Mouse (Mus musculus): ENCODE results near the gene Fam189a2. TPM values are rescaled to one million over a fixed set of nuclear protein-coding genes. Genes with fewer than 3 reads are reported as not detected.

Fam189a2 gene
- total and polyA plus RNA-seq, 3 experiments = not detected

DNA sequence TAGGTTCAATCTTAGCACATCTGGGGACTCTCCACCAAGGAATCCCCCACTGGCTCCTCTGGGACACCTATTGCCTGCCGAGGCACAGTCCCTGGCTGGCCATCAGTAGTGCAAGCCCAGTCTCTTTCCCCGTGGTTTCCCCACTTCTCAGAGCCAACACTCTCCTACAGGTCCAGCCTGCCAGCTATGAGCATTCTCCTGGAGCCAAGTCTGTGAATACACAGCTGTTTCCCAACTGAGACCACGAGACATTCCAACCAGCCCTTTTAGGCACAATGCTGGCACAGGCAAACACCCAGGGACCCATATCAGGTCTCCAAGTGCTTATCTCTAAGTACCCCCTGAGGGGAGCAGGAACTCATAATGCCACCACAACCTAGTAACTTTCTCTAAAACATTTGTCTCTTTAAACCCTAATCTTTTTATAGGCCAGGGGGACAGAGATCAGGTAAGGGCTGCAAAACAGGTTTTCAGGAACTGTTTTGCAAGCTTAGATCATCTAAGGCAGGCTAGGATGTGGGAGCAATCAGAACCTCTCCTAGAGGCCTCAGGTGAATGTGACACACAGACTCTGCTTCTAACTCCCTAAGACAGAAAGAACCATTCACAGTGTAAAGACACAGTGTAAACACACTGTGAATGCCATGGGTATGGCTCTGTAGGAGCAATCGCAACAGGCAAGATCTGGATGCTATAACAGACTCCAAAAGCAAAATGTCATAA is 23.0 kb downstream of the Fam189a2 start:
- DNase-seq (ENCODE audit: low read depth, low spot score) = no peak
- H3K27me3 ChIP-seq (ENCODE audit: control insufficient read depth in 1 of 2, insufficient read depth in 2 of 2, low read length in 2 of 2) = no peaks in the 10 kb centered on the region
- TF ChIP-seq GABPA (IDR thresholded peaks at IDR 0.05; ENCODE audit: low read depth, low read length) (no peak), MXI1 (IDR thresholded peaks at IDR 0.05; ENCODE audit: low read depth, low read length) (no peak)
- H3K4me1 ChIP-seq (ENCODE audit: control insufficient read depth in 1 of 2, insufficient read depth in 2 of 2, low read length in 2 of 2) = no peaks in the 10 kb centered on the region
- H3K79me2 ChIP-seq (ENCODE audit: control insufficient read depth, insufficient read depth, low read length, poor library complexity) = no peaks in the 10 kb centered on the region
- H3K36me3 ChIP-seq (ENCODE audit: control insufficient read depth in 1 of 2, insufficient read depth in 2 of 2, low read length in 2 of 2) = no peaks in the 10 kb centered on the region
- H3K4me3 ChIP-seq (ENCODE audit: control insufficient read depth in 1 of 2, insufficient read depth in 1 of 2, low read depth in 2 of 2, low read length in 2 of 2) = no peak overlapping the region
- H3K9me3 ChIP-seq (replicated peaks; ENCODE audit: insufficient read depth, low read length) = no peaks in the 10 kb centered on the region
- no peak overlapping the region for H3K27ac ChIP-seq (ENCODE audit: control insufficient read depth, low read depth, low read length)
- H3K9ac ChIP-seq (ENCODE audit: control insufficient read depth, low read depth, low read length, poor library complexity, severe bottlenecking) = no peak overlapping the region

- Histone ChIP-seq H3K4me1 (ENCODE audit: control insufficient read depth in 1 of 2, insufficient read depth in 2 of 2, low read length in 2 of 2) (no peaks in the 10 kb centered on the region), H3K27ac (ENCODE audit: control insufficient read depth, low read depth, low read length) (no peak overlapping the region), H3K27me3 (ENCODE audit: control insufficient read depth in 1 of 2, insufficient read depth in 2 of 2, low read length in 2 of 2) (no peaks in the 10 kb centered on the region), H3K79me2 (ENCODE audit: control insufficient read depth, insufficient read depth, low read length, poor library complexity) (no peaks in the 10 kb centered on the region), H3K4me3 (ENCODE audit: control insufficient read depth in 1 of 2, insufficient read depth in 1 of 2, low read depth in 2 of 2, low read length in 2 of 2) (no peak overlapping the region), H3K9ac (ENCODE audit: control insufficient read depth, low read depth, low read length, poor library complexity, severe bottlenecking) (no peak overlapping the region), H3K9me3 (replicated peaks; ENCODE audit: insufficient read depth, low read length) (no peaks in the 10 kb centered on the region), H3K36me3 (ENCODE audit: control insufficient read depth in 1 of 2, insufficient read depth in 2 of 2, low read length in 2 of 2) (no peaks in the 10 kb centered on the region)
- DNase-seq (ENCODE audit: low read depth, low spot score) = no peak
- no peak for TF ChIP-seq JUND (IDR thresholded peaks at IDR 0.05; ENCODE audit: low read depth, low read length)
- TF ChIP-seq KAT2A (conservative IDR thresholded peaks at IDR 0.05; ENCODE audit: low read depth, low read length) = no peak
- no peak for TF ChIP-seq SIN3A (IDR thresholded peaks at IDR 0.05; ENCODE audit: low read length)
Measured at GRCm38 (mm10) chr19:24007002-24007637, 23.7 kb downstream of the Fam189a2 start.

DNA sequence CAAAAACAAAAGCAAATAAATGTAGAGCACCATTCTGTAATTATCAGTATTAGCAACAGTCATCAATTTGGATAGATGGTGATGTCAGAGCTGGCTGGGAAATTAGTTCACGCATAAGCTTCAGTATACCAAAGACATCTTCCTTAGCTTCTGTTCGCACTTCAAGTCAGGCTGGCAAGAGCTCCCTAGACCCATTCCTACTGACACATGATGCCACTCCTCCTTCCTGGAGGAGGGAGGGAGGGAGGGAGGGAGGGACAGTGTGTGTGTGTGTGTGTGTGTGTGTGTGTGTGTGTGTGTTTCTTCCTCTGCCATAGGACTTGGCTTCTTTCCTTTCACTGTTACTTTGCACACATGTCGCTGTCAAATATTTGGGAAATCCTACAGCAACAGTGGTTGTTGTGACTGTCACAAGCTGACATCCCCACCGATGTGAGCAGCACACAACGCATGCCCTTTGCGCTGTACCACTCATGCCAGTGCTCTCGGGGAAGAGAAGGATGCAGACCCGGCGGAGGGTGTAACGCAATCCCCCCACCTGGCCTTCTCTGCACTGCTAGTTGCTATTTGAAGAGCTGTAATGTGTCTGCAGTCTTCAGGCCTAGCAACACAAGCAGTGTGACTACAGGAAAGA is 34.9 kb downstream of the Fam189a2 start:
- Histone ChIP-seq H3K4me3 (ENCODE audit: control insufficient read depth in 1 of 2, insufficient read depth in 1 of 2, low read depth in 2 of 2, low read length in 2 of 2) (no peak overlapping the region), H3K27ac (ENCODE audit: control insufficient read depth, low read depth, low read length) (no peak overlapping the region), H3K79me2 (ENCODE audit: control insufficient read depth, insufficient read depth, low read length, poor library complexity) (no peaks in the 10 kb centered on the region), H3K36me3 (ENCODE audit: control insufficient read depth in 1 of 2, insufficient read depth in 2 of 2, low read length in 2 of 2) (no peaks in the 10 kb centered on the region), H3K4me1 (ENCODE audit: control insufficient read depth in 1 of 2, insufficient read depth in 2 of 2, low read length in 2 of 2) (no peaks in the 10 kb centered on the region), H3K9me3 (replicated peaks; ENCODE audit: insufficient read depth, low read length) (no peaks in the 10 kb centered on the region), H3K9ac (ENCODE audit: control insufficient read depth, low read depth, low read length, poor library complexity, severe bottlenecking) (no peak overlapping the region), H3K27me3 (ENCODE audit: control insufficient read depth in 1 of 2, insufficient read depth in 2 of 2, low read length in 2 of 2) (no peaks in the 10 kb centered on the region)
- DNase-seq (ENCODE audit: low read depth, low spot score) = no peak
- no peak for TF ChIP-seq TAL1 (IDR thresholded peaks at IDR 0.05; ENCODE audit: low read length)
- TF ChIP-seq CHD2 (IDR thresholded peaks at IDR 0.05; ENCODE audit: low read length) = no peak
- TF ChIP-seq SMC3 (IDR thresholded peaks at IDR 0.05; ENCODE audit: low read depth, low read length) = no peak
- TF ChIP-seq MXI1 (IDR thresholded peaks at IDR 0.05; ENCODE audit: low read depth, low read length) = no peak
- TF ChIP-seq ZKSCAN1 (IDR thresholded peaks at IDR 0.05; ENCODE audit: low read depth, low read length) = no peak
- no peak for TF ChIP-seq POLR2A (IDR thresholded peaks at IDR 0.05; ENCODE audit: control insufficient read depth in 1 of 2, insufficient read depth in 1 of 2, low read depth in 1 of 2, low read length in 2 of 2, poor library complexity in 1 of 2)
- no peak for TF ChIP-seq RAD21 (IDR thresholded peaks at IDR 0.05; ENCODE audit: low read depth, low read length)
- TF ChIP-seq ZNF384 (IDR thresholded peaks at IDR 0.05; ENCODE audit: low read depth, low read length) = no peak
- no peak for TF ChIP-seq ZMIZ1 (IDR thresholded peaks at IDR 0.05; ENCODE audit: low read depth, low read length)
- no peak for TF ChIP-seq MAX (IDR thresholded peaks at IDR 0.05; ENCODE audit: low read length)
- TF ChIP-seq CTCF (IDR thresholded peaks at IDR 0.05 in 2 of 3, conservative IDR thresholded peaks at IDR 0.05 in 1 of 3; ENCODE audit: control insufficient read depth in 1 of 3, insufficient read depth in 1 of 3, low read depth in 2 of 3, low read length in 3 of 3, poor library complexity in 1 of 3, severe bottlenecking in 1 of 3) = no peak
- no peak for TF ChIP-seq USF1 (IDR thresholded peaks at IDR 0.05; ENCODE audit: low read depth, low read length)

Data from MEL (cell line).